Mouse (Mus musculus) urinary bladder, postnatal 4 days (tissue): Measurements from ENCODE around the gene N4bp1.
A peak's percentile ranks its signal among the peaks of the same experiment; 100 is the strongest.

Source experiments
- DNase-seq, 2 experiments: peaks; one replicate each; pipeline ENCODE4 v3.0.0; 2021 to 2022; ENCODE audit warnings: low spot score in 2 of 2

Gene N4bp1

DNA sequence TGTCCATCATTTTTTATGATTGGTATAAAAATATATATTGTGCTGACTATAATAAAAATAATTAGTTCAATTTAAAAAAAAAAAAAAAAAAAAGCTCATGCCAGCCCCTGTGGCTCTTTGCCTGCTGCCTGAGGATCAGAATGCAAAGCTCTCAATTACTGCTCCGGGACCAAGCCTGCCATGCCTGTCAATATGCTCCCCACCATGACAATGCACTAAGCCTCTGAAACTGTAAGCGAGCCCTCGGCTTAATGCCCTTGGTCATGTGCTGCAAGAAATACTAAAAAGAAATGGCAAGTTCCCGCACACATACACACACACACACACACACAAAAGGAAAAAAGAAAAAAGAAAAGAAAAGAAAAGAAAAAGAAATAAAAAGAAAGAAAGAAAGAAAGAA lies 60.3 kb downstream of the N4bp1 start:
- DNase-seq: no peak

DNA sequence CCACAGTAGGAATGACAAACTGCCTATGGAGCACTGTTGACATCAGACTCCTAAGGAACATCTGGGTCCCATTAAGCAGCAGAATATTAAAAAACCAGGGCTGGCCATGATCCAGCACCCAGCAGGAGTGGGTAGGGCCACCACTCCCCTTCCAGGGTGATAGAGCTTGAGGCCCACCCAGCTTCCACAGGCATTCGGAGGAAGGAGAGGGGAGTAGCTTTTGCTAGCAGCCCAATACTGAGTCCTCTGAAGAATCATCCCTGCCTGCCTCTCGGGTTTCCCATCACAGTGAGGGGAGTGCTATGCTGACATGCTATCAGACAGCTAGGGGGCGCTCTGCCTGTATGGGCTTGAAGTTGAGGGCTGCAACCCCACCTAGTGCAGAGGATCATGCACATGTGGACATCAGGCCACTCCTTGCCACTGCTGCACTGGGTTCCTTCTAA lies 64.3 kb downstream of the N4bp1 start:
- no peak for DNase-seq

DNA sequence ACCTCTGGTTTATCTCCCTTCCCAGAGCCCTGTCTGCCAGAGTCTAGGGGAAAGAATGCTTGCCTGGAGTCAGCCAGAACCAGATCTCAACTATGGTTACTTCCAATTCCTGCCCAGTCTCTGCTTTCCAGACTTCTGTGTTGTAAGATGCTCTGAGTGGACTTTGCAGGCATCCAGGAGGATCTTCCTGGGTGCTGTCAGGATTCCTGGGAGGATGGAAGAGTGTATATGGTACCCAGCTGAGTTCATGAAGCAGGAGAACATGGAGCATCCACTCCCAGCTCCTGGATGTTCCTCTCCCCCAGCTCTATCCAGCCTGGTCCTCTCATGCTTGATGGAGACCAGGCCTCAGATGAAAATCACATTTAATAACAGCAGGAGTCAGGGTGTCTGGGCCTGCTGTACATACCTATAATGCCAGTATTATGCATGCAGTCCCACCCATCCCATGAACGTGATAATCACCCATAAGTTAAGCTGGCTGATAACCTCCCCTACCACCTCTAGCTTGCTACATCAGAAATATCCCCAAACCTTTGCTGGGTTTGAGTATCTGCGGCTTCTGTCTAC lies 64.8 kb downstream of the N4bp1 start:
- DNase-seq: no peak

DNA sequence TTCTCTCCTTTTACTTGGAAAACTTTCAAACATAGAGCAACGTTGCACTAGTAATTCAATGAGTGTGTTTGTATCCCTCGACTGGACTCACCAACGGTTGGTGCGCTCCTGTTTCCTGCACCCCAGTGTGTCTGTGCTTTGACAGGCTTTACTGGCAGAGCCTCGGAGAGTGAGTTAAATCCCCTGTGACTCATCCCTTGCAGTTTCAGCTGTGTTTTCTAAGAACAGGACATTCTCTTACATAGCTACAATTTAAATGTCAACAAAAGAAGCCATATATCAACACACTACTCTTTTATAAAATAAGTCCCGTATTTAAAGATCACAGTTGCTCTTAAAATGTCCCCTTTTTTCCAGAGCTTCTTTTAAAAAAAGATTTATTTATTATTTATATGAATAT lies 65.6 kb downstream of the N4bp1 start:
- DNase-seq: no peak

DNA sequence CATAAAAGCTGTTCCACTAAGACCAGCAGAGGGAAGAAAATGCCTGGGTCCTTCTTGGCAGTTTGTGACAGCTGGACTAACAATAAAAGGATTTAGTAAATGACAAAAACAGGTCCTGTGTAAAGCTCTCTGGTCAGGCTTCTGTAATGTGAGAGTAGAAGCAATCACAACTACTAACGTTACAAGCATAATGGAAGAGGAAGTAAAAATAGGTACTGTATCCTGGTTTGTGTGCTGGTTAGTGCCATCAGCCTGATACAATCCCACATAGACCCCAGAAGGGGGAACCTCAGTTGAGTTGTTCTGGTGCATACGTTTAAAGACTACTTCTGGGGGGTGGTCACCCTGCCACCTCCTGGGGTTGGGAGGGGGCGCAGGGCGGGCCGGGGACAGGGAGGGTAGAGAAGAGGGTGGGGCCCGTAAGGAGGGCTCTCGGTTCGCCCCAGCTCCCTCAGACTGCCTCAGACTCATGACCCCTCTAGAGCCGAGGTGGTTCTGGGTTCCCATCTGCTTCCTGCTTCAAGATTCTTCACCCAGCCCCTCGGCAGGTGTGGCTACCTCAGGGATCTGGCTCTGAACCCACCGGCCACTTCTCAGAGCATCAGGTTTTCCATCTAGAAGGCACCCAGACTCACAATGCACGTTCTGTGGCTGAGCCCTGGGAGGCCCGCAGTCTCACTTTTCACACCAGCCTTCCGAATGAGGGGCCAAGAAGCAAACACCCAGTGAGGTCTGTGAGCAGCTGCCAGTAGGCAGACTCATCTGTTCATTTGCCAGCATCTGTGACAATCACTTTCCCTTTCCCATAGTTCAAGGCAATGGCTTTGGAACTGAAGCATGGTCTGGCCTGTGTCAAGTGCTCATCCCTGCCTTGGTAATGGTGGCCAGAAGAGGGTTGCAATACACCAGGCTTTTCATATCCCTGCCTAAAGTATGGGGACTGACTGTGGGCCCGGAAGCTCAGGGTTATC lies 75.8 kb downstream of the N4bp1 start:
- no peak for DNase-seq

DNA sequence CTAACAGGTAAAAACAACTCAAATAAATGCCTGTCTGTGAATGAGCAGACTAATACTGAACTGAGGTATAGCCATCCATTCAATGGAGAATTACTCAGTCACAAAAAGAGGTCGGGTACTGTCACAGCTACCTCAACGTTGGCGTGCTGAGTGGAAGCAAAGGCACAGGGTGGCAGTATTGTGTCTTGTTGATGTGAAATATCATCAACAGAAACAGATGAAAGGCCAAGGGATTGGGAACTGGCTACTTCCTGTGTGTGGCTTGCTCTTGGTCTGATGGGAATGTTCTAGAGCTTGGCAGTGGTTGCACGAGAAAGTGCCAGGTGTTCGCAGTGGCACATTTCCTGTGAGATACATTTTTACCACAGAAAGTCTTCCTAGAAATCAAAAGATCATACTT lies 76.8 kb downstream of the N4bp1 start:
- no peak for DNase-seq

DNA sequence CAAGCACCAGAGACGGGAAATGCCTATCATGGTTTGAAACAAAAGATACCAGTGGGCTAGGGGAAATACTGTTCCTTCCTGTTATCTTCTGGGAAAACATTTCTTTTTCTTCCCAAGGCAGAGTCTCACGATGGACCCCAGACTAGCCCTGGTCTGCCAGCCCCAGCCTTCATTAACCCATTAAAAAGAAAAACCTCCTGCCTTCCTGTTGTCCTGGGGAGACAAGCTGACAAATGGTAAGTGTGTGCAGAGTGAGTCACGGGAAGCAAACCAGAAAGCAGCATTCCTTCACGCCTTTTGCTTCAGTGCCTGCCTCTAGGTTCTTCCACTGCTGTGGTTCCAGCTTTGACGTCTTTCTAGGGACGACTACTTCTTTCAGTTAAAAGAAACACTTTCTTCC lies 83.1 kb downstream of the N4bp1 start:
- no peak for DNase-seq

DNA sequence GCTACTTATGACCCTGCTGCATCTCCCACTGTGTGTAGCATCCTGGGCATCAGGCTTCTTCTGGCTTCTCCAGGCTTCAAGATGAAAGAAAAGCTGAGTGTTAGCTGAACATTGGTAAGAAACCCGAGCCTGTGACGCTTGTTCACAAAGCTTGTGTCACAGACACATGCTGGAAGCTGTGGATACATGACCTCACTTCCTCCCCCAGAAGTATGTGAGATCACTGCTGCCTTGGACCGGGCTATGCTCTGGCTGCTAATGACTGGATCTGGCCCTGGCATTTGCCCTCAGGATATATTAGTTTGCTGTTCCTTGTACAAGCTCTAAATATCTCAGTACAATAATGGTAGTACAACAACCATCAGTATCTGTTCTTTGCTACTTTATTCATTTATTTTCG lies 84.1 kb downstream of the N4bp1 start:
- DNase-seq: no peak

DNA sequence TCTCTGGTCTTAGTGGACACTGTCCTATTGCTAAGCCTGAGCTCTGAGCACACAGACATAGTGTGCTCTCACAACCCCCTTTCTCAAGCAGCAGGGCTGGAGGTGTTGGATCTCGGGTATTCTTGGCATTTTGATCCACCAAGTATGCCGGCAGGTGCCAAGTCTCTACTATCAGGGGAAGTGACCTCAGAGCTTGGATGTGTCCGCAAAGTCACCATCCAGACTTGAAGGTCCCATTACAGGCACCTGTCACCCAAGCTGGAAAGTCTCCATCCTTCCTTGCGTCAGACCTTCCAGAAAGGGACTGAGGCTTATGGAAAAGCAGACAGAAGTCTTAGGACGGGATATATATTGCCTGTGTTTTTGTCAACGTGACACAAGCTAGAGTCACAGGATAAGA lies 86.9 kb downstream of the N4bp1 start:
- no peak for DNase-seq

DNA sequence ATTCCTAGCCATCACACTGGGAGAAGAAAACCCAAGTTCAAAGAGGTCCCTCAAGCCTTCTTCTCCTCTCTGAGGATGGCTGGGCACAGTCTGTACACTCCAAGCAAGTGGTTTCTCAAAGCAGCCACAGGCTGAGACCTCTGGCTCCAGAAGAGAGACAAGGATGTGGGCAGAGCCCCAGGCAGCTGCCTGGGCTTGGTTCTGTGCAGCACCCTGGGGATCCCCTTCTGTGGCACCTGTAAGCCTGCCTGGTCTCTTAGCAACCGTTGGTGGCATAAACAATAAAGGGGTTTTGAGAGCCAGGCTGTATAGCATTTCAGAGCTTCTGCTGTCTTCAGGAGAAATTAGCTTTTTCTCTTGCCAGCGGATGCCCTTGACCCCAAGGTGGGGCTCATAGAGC lies 87.4 kb downstream of the N4bp1 start:
- no peak for DNase-seq

DNA sequence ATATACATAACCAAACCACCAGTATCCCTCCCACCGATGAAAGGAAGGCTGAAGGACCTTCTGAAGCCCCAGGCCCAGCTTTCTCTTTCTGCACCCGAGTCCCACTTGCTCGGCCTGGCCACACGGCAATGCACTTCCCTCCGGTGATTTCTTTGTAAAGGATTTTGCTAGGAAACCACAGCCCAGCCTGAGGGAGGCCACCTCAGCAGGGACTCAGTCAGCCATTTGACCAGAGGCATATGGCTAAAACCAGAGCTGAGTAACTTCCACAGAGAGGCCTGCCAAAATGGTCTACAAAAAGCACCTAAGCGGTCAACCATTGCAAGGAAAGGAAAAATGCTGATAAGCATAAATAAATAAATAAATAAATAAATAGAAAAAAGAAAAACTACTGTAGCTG lies 90.3 kb downstream of the N4bp1 start:
- DNase-seq: no peak

DNA sequence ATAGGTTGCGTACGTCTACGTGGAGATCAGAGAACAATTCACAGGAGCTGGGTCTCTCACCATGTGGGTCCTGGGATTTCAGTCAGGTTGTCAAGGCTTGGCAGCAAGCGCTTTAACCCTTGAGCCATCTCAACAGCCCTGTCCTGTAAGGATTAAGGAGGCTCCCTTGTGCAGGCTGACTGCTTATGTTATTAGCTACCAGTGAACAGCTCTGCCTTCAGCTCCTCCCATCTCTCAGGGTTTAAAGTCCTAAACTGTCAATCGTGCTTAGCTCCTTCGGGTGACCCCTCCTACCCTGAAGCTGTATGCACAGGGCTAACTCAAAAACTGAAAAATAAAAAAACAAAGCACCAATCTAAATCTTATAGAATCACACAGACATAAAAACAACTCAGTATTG lies 93.5 kb downstream of the N4bp1 start:
- no peak for DNase-seq

DNA sequence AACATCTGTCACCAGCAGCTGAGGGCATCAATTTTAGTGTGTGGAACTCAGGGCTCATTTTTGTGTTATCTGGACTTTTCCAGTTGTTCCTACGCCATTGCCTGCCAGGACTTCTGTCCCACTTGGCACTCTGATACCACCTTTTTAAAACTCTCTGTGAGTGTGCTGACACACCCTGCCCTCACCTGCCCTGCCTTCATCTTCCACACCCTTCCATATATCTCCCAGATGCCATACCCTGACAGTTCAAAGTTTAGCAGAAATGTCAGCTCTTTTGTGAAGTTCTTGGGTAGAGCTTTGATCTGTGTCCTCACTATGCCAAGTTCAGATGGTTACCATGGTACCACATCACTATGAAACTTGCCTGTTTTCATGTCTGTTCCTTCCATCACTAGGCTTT lies 95.5 kb downstream of the N4bp1 start:
- no peak for DNase-seq

DNA sequence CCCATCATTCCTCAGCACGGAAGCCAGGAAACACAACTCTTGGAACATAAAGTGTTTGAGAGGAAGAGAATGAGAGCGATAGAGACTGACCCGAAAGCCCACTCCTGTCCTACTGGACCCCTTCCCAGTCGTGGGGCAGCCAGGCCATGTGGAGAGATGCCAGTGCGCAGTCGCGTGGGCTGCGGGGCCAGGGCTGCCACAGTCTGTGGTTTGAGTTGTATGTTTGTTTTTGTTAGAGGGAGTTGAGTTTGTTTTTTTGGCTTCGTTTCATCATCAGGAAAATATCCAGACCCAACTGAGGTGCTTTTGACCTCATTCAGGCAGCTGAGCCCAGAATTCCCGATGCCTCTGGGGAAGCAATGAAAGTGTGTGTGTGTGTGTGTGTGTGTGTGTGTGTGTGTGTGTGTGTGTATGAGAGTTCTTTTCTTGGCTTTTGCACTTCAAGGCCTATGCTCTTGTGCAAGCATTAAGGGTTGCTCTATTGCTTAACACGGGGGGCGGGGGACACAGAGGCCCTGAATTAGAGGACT lies 97.1 kb downstream of the N4bp1 start:
- peak in 1 of 2 experiments; percentile 48 for DNase-seq

DNA sequence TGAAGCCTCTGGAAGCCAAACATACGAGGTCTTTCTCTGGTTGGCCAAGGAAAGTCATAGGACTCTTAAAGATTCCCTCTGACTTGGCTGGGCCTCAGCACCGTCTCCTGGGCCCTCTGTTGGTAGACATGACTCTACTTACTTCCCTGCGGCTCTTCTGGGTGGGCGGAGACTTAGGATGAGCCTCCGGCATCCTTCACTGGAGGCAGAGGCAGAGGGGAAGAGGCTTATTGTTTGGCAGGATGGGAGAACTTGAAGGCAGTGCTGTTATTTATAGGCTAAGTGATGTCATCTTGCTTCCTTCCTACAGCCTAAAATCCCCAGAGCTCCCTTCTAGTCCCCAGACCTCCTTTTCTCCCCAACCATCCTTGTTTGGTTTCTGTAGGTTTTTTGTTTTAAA lies 98.6 kb downstream of the N4bp1 start:
- no peak for DNase-seq

DNA sequence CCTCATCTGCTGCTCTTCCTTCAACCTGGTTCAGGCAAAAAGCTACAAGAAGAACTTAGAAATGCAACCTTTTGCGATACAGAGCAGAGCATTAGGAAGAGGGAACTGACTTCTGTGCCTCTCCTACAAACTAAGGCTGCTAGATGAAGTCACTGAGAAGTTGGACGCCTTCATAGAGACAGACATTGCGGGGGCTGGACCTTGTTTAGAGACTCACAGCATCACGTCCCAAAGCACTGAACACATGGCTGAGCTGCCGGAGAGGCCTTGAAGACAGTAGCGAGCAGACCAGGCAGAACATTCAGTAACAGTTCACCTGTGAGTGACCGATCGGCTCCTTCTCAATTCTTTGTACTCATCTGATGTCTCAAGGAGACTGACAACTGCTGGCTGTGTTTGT lies 104.0 kb downstream of the N4bp1 start:
- no peak for DNase-seq

DNA sequence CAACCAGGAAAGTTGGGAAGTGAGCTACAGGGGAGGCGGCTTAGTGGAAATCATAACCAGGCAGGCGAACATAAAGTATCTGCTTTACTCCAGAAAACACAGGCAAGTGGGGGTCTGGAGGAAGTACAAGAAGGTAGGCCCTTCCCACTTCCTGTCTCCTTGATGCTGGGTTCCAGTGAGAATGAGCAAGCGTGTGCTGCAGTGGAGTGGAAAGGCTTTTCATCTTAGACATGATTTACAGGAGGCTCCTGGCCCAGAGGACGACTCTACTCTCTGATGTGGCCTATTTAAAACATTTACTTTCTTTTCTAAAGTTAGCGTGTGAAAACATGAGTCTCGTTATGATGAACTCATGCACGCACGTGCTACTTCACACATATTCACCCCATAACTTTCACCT lies 105.9 kb downstream of the N4bp1 start:
- DNase-seq: no peak

DNA sequence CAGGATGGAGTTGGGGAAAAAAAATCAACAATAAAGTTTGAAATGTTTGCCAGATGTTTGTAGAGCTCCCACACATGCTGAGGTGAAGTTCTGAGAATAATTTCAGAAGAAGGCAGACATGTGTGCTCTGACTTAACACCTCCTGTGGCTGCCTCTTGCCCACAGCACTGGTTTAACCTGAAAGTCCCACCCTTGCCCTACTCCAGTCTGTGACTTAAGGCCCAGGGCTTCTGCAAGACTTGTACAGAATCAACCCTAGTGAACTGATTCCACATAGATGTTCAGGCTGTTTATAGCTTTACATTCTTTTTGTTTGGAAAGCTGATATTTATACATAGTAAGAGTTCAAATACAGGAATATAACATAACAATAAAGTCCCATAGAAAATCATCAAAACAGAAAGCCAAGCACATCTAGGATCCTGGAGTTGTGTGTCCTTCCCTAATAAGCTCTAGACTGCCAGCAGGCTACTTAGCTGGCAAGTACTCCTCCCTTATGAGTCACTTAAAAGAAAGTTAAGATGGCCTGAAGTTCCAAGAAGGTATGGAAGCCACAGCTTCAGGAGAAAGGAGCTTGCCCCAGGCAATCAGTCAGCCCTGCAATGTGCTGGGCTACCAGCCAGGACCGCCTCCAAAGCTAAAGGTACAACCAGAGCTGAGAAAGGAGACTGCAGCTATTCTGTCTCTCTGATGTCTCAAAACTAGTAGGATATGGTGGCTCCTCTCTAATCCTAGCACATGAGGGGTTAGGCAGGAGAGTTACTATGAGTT lies 114.9 kb downstream of the N4bp1 start:
- DNase-seq: no peak

DNA sequence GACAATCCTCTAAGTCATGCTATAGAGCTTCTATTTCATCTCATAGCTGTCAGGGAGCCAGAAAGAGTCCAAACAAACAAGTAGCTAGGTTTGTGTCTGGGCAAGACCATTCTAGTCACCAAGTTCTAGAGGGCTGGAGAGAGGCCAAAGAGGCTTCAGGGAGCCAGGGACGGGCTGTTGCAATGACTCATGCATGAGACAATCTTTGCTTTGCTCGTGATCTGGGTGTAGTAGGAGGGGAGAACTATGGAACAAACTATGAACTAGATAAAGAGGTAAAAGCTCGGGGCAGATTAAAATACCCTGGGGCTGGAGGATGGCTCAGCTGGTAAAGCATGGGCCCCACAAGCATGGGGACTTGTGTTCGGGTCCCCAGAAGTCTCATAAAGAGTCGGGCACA lies 116.6 kb downstream of the N4bp1 start:
- peak in 1 of 2 experiments; percentile 56 for DNase-seq

DNA sequence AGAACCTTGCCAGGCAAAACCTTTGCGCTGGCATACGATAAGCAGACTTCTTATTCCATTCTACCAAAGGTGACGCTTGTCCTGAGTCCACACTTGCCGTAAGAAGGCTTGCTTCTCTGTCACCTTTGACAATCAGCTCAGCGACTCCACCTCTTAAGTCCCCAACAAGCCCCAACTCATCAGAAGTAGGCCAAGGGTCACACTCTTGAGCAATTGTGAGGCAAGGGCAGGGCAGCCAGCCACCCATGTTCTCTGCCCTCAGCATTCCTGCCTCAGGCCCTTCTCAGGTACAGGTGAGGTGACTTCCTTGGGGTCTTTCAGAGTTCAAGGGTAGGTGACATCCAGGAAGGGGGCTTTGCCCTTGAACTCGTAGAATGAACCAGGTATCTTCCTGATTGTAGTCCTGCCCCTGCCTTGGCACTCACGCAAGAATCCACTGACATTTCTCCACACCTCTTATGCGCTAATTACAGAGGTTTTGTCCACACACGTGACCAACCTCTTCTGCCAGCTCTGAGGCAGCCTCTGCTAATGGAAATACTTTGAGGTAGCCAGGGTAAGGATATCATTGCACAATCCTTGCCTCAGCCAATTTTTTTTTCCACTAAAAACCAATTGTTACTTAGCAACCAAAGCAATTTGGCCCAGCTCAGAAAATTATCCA lies 118.4 kb downstream of the N4bp1 start:
- no peak for DNase-seq

DNA sequence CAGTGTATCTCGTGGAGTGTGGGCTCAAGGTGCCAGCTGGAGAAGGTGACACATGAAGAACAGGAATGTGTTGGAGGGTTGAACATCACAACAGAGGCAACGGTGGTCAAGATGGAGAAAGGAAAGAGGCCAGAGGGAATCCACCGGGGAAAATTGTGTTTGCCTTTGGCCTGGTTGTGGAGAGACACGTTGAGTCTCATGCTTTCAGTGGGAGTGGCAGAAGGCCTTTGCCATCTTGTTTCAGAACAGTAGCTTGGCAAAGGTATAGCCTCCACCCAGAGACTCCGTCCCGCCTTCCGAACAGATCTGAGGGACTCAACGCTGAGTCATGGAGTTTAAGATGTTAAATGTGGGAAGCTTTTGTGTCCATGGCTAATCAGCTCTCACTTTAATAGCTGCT lies 119.4 kb downstream of the N4bp1 start:
- no peak for DNase-seq

DNA sequence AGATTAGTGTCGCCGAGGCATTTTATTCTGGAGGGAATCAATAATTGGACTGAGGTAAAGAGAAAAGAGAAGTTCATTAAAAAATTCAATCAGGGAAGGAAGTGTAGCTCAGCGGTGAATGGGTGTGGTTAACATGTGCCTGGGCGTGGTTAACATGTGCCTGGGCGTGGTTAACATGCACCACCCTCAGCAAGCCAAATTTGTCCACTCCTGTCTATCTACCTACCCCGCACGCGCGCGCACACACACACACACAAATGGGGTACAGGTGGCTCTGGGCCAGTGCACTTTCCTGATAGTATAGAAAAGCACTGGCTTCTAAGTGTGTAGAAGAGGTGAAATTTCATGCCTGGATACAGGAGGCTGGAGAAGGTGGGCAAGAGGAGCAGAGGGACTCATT lies 119.9 kb downstream of the N4bp1 start:
- DNase-seq: no peak
